Mouse (Mus musculus): ENCODE data around the gene Dip2a.

Dip2a gene

GRCm38 (mm10) chr10:76317623-76318022, 27.5 kb downstream of the Dip2a start:
- no peak for ATAC-seq (ENCODE audit: insufficient number of reproducible peaks, low FRiP score, low TSS enrichment)

- no peak for ATAC-seq (ENCODE audit: insufficient number of reproducible peaks, low FRiP score, low TSS enrichment)
Measured at GRCm38 (mm10) chr10:76316194-76316593, 28.9 kb downstream of the Dip2a start.

GRCm38 (mm10) chr10:76306738-76307137, 38.4 kb downstream of the Dip2a start:
- no peak for ATAC-seq (ENCODE audit: insufficient number of reproducible peaks, low FRiP score, low TSS enrichment)

- ATAC-seq (ENCODE audit: insufficient number of reproducible peaks, low FRiP score, low TSS enrichment), result no peak
Measured at GRCm38 (mm10) chr10:76300133-76300532, 45.0 kb downstream of the Dip2a start.

DNA sequence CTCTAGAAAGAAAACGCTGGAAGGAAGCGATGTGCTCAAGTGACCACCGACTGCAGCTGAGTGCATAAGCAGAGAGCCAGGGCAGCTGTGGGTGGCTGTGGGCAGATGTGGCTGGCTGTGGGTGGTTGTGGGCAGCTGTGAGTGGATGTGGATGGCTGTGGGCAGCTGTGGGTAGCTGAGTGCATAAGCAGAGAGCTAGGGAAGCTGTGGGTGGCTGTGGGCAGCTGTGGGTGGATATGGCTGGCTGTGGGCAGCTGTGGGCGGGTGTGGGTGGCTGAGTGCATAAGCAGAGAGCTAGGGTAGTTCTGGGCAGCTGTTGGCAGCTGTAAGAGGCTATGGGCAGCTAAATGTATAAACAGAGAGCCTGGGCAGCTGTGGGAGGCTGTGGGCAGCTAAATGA, 51.9 kb downstream of the Dip2a start:
- ATAC-seq (ENCODE audit: insufficient number of reproducible peaks, low FRiP score, low TSS enrichment), result no peak

DNA sequence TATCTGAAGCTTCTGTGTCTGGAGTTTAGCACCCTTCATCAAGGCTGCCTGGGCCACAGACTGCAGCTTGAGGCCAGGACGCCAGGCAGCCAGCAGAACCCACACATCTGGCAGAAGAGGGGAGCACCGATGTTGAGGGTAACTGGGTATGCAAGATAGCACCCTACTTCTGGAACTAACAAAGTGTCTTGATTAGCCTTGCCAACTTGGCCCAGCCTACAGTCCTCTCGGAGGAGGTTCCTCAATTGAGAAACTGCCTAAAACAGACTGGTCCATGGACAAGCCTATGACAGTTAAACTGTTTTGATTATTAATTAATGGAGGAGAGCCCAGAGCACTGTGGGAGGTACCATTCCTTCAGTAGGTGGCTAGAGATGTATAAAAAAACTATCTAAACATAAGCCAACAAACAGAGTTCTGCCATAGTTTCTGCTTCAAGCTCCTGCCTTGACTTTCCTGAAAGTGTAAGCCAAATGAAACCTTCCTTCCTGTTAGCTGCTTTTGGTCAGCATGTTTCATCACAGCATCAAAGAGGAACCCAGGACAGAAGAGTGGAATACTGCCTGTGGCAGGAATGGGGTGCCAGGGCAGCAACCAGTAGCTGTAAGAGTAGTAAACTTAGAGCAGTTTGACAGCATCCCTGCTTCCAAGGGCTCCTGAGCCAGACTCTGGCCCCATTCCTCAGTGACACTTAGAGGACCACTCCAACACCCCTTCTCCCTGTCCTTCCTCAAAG, 55.0 kb downstream of the Dip2a start:
- no peak for ATAC-seq (ENCODE audit: insufficient number of reproducible peaks, low FRiP score, low TSS enrichment)

DNA sequence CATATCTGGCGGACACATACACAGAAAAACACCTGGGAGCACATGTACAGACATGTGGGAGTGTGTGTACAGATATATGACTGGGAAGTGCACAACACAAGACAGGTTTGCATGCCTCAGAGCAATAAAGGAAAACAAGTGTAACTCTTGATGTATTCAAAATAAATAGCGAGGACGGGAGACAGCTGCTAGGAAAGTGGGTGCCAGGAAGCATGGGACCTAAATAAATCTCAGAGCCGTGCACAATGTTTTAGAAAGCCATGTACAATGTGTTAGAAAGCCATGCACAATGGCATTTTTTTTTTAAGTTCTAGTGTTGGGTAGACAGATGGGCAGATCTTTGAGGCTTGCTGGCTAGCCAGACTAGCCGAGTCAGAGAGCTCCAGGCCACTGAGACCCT, 56.0 kb downstream of the Dip2a start:
- no peak for ATAC-seq (ENCODE audit: insufficient number of reproducible peaks, low FRiP score, low TSS enrichment)

- ATAC-seq (ENCODE audit: insufficient number of reproducible peaks, low FRiP score, low TSS enrichment), result no peak
Measured at GRCm38 (mm10) chr10:76288268-76288993, 56.7 kb downstream of the Dip2a start.

DNA sequence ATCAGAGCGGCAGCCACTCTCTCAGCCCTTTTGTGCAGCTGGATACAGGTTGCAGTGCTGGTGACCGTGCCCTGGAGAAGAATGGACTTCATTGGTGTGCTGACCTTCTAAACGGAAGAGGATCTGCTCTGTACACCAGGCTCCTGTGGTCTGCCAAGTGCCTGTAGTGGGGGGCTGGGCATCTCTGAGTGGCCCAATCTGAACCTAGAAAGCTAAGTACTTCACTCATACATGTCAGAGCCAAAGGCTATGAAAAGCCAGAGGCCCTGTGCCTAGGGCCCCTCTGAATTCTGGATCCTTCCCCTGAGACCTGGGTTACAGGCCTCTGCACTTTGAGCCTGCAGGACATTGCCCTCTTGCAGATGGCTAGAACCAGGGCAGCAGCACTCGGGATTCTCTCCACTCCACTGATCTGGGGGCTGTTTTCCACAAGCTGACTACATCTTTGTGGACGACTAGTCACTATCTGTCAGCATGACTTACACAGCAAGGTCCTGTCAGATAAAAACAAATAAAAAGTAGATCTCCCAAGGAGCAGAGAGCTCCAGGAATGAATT, 66.5 kb downstream of the Dip2a start:
- no peak for ATAC-seq (ENCODE audit: insufficient number of reproducible peaks, low FRiP score, low TSS enrichment)

- no peak for ATAC-seq (ENCODE audit: insufficient number of reproducible peaks, low FRiP score, low TSS enrichment)
Measured at GRCm38 (mm10) chr10:76275256-76275655, 69.8 kb downstream of the Dip2a start.

- no peak for ATAC-seq (ENCODE audit: insufficient number of reproducible peaks, low FRiP score, low TSS enrichment)
Measured at GRCm38 (mm10) chr10:76271238-76271637, 73.9 kb downstream of the Dip2a start.

DNA sequence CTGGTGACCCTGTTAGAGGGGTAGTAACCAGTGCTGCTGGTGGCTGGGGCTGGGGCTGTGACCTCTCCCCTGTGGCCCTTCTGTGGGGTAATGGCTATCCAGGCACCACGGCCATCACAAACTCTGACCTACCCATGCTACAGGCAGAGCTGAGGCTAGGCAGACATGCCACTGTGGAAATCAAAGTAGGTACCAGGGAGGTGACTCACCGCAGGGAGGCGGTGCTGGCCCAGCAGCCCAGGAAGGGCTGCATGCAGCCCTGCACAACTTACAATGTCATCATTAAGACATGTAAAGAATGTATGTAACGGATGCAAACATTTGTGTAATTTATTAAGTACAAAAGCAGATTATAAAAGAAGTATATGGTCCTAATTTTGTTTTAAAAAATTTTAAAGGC, 82.7 kb downstream of the Dip2a start:
- no peak for ATAC-seq (ENCODE audit: insufficient number of reproducible peaks, low FRiP score, low TSS enrichment)

- no peak for ATAC-seq (ENCODE audit: insufficient number of reproducible peaks, low FRiP score, low TSS enrichment)
Measured at GRCm38 (mm10) chr10:76261447-76261846, 83.6 kb downstream of the Dip2a start.

DNA sequence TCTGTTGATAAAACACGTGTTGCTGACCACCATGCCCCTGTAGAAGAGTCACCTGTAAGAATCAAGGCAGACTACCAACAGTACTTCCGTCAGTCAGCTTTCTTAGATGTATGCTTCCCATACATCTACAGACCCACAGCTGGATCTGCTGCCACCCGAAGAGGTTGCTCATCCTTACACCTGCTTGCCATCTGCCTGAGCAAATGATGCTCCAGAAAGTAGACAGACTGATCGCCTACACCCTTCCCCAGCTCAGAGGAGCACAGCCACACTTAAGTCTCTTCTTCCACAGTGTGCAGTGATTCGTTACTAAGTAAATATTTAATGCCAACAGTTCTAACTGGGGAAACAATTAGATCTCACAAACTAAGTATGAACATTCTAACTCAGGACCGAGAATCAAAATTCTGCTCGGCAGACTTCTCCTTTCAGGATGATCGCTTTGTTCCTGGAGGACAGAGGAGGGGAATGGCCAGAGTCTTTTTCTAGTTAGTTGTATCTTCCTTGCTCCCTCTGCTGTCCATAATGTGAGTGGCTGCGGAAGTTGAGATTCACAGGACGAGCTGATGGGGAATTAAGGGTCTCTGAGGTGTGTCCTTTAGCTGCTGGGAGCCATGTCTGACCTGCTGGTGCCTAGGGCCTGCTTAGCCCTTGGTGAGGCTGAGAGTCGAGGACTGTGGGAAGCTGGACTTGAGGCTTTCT, 84.6 kb downstream of the Dip2a start:
- ATAC-seq (ENCODE audit: insufficient number of reproducible peaks, low FRiP score, low TSS enrichment), result no peak

- ATAC-seq (ENCODE audit: insufficient number of reproducible peaks, low FRiP score, low TSS enrichment), result no peak
Measured at GRCm38 (mm10) chr10:76259566-76260232, 85.4 kb downstream of the Dip2a start.

DNA sequence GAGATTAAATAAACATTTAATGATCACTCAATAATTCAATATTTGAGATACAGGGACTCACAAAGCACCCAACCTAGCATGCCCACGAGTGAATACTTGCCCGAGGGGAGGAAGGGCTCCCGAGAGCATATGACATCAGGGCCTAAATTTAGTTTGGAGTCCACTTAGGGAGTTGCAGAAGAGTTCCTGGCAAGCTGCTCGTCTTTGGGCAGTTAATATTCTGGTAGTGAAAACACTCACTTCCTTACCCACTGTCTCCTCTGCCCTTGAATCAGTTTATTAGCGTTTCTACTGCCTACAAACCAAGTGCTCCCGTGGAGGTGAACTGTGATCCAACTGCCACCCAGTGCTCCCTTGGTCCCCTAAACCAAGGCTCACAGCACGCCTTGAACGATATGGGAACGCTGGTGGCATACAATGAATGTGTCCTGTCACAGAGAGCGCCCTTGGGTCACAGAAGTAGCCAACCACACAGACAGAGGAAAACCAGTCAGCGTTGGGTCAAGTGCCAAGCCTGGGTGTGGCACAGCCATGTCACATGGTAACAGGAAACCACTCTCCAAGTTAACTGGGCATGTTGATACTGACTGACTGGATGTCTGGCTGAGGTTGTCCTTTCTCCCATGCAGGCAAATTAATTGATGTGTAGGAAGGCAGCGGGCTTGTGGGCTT, 87.2 kb downstream of the Dip2a start:
- ATAC-seq (ENCODE audit: insufficient number of reproducible peaks, low FRiP score, low TSS enrichment), result no peak

DNA sequence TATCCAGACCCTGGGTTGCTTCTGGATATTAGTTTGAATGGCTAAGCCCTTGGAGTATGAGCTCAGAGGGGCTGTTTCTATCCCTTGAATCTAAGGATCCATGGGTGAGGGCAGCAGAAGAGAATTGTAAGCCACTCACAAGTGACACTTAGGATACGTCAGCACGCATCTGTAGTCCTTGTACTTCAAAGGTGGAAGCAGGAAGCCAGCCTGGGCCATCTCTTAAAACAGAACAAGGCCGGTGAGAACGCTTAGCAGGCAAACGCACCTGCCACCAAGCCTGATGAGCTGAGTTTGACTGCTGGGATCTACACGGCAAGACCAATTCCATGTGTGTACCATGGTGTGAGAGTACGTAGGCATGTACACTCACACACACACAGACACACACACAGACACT, 87.9 kb downstream of the Dip2a start:
- ATAC-seq (ENCODE audit: insufficient number of reproducible peaks, low FRiP score, low TSS enrichment), result no peak

- no peak for ATAC-seq (ENCODE audit: insufficient number of reproducible peaks, low FRiP score, low TSS enrichment)
Measured at GRCm38 (mm10) chr10:76255617-76256016, 89.5 kb downstream of the Dip2a start.

- ATAC-seq (ENCODE audit: insufficient number of reproducible peaks, low FRiP score, low TSS enrichment), result no peak
Measured at GRCm38 (mm10) chr10:76253536-76253935, 91.6 kb downstream of the Dip2a start, which contains the start of gene S100b. Gene S100b (plus strand): TSS chr10:76253853.

DNA sequence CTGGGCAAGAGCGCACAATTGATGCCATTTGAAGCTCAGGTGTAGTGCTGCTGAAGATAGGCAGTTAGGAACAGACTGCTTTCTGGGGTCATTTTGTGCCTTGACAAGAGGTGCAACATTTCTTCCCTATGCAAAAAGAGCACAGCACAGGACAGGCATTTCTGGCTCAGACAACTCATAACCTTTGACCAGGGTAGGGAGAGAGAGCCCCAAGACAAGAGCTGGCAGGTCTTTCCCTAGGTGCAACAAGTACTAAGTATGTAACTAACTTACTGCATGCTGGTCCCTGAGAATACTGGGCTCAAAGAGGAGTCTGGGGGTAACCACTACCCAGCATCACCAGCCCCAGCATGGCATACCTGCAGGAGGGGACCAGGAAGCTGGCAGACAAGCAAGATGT, 92.0 kb downstream of the Dip2a start:
- ATAC-seq (ENCODE audit: insufficient number of reproducible peaks, low FRiP score, low TSS enrichment), result no peak
